Mouse (Mus musculus) hematopoietic stem cell, adult 5-6 weeks (primary cell): ENCODE results near the gene Abhd17b. TPM values are rescaled to one million over a fixed set of nuclear protein-coding genes. Genes with fewer than 3 reads are reported as not detected.
"Not testable (repeated sequence)": the region's sequence is repeated elsewhere in the genome, so short reads cannot be mapped to it uniquely, and the experiment has no call there.

ENCODE experiments used
- ATAC-seq, 2 experiments: fragments of 125-278 bp in 1 of 2; replicated peaks in 1 of 2; 2 replicates each; pipeline ENCODE4 v1.8.0; 2016 to 2017; ENCODE audit warnings: inconsistent platforms in 2 of 2, mild to moderate bottlenecking in 2 of 2, moderate number of reproducible peaks in 2 of 2, low read depth in 1 of 2, moderate TSS enrichment in 1 of 2; ENCODE audit not compliant: low FRiP score in 2 of 2, poor library complexity in 2 of 2, severe bottlenecking in 2 of 2, insufficient read depth in 1 of 2, low TSS enrichment in 1 of 2
- total RNA-seq: library from RNA; stranded (forward); fragments of 172-1452, 232-1000 nt; gene quantifications from 2 replicates; pipeline ENCODE4 v1.2.3, GENCODE M21; 2017

Abhd17b gene
- total RNA-seq: 68.4 and 74.2 TPM in 2 replicates

DNA sequence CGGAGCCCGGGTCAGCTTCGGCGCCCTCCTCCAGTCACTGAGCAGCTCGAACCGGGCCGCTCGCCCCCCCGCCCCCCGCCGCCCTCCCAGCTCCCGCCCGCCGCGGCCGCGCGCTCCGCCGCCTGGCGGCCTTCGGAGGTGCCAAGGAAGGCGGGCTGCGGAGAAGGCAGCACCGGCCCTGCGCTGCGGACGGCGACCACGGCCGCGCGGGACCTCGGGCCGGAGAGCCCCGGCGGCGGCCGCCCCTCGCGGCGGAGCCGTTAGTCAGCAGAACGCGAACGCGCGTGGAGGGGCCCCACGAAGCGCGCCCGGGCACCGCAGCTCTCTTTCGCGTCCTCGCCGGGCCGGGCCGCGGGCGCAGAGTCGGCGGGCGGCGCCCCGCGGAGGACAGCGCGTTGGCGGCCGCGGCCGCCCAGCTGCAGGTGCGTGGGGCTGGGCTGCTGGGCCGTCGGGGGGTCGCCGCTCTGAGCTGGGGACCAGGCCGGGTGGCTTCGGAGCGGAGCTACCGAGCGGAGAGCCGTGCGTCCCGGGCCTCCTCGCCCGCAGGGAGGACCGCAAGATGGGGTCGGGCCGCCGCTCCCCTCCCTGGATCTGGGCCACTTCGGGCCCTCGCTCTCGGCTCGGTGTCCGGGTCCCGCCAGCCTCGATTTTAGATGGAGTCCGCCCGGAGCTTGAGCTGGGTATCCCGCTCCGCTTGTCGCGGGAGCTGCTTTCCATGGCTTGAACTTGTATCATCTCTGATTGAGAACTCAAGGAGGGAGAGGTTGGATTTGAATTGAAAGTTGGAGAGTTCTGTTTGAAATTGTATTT, at the start of gene Abhd17b:
Abhd17b (plus strand) TSS at position 14 of the 810 bp plus-strand sequence.
- ATAC-seq: no peak

DNA sequence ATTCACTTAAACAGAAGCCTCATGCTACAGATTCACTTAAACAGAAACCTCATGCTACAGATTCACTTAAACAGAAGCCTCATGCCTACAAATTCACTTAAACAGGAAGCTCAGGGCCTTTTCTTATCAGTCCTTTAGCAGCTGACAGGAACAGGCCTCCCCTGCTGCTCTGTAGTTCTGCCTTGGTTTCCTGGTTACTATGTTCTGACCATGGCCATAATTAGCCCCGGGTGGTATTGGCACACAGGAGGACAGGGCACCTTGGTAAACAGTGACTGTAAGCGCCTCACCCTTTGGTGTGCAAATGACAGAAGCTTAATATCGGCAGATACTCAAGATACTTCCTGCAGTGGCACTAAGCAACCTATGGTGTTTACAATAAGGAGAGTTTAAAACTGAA, 49.1 kb upstream of the Abhd17b start:
- ATAC-seq: peak; percentile 71 to 79

DNA sequence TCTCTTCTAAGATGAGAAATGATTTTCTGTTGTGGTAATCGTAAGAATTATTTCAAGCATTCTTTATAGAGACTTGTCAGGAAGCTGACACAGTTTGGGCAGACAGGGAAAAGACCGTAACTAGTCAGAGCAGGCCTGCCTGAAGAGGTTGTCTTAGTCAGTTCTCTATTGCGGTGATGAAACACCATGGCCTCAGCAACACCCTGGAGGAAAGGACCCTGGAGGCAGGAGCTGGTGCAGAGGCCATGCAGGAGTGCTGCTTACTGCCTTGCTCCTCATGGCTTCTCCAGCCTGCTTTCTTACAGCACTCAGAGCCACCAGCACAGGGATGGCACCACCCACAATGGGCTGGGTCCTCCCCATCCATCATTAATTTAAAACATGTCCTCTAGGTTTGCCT, 47.7 kb upstream of the Abhd17b start:
- 0 out of 4 replicates have a peak, but pooled peaks of 1 of the 2 experiments have one; percentile 20 for ATAC-seq

DNA sequence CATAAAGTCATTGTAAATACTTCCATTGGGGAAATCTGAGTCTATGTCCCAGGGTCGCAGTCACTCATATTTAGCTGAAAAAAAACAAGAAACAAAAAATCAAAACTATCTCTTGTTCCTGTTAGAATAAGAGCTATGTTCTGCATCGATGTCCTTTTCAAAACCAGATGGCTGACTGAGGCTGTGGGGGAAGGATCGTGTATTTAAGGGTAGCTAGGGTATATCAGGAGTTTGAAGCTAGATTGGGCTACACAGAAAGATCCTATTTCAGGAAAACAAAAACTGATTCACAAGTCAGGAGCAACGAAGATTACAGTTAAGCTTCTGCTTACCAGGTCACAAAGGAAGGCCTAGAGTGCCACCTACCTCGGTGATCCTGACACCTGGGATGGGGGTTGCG, 42.7 kb upstream of the Abhd17b start:
- ATAC-seq: no peak

DNA sequence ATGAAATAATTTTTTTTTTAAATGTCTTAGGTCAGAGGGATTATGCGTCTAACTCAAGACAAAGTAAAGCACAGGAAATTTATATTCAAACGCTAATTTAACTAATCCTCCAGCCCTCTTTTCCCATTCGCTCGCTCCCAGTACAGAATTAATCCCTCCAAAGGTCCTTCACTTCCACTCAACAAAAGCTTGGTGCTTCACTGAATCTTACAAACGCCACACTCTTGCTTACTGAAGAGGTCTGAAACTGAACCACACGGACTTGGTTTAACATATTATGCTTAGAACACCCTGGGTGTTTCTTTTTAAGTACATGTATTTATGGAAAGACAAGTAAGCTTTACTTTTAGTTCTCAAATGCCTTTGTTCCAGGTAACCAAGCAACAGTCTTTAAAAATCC, 41.7 kb upstream of the Abhd17b start:
- ATAC-seq: no peak

DNA sequence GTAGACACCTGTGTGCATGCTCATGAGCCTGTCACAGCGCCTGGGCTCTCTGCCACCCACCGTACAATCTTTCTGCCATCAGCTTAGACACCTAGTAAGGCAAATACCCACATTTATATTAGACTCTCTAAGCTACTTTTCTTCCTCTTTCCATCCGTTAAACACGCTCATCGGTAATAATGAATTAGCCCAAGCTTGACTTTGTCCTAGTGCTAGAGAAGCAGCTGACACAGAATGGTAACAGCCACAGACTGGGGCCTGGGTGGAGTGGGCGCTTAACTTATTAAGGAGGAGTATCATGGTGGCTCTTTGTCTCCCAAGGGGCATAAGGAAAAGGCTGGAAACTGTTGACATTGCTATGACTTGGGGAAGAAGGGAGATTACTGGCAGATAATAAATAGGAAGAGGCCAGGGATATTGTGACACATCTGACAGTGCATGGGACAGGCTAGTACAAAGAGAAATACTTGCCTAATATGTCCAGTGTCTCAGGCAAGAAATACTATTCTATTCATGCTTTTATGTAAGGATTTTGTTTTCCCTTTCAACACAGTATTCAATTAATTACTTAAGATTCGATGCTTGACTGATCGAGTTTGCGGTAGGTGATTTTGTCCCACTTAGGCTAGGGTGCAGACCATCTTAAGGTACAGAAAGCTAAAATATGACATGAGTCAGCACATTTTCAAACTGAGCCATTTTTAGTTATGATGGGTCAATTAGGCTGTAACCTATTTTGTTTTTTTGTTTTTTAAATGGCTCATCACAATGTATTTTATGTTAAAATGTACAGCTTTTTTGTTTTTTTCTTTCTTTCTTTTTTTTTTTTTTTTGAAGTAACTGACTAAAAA, 41.0 kb upstream of the Abhd17b start:
- ATAC-seq: peak in 1 of 2 experiments; percentile 37; a peak in 1 of 4 replicates

DNA sequence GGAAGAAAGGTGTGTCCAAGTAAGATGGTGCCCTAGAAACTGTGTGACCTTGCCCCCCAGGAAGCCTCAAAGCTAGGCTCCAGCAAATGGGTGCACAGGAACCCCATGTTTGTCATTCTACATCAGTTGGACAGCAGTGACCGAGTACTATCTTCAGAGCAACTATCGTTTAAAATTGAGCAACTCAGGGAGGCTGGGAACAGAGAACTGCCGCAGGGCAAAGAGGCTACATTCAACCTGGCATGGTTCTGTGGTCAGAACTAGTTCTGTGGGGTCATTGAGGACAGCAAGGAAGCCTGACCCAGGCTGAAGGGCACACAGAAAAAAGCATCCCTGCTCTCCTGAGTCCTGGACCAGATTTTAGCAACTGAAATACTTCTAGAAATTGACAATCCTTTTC, 37.2 kb upstream of the Abhd17b start:
- no peak for ATAC-seq

DNA sequence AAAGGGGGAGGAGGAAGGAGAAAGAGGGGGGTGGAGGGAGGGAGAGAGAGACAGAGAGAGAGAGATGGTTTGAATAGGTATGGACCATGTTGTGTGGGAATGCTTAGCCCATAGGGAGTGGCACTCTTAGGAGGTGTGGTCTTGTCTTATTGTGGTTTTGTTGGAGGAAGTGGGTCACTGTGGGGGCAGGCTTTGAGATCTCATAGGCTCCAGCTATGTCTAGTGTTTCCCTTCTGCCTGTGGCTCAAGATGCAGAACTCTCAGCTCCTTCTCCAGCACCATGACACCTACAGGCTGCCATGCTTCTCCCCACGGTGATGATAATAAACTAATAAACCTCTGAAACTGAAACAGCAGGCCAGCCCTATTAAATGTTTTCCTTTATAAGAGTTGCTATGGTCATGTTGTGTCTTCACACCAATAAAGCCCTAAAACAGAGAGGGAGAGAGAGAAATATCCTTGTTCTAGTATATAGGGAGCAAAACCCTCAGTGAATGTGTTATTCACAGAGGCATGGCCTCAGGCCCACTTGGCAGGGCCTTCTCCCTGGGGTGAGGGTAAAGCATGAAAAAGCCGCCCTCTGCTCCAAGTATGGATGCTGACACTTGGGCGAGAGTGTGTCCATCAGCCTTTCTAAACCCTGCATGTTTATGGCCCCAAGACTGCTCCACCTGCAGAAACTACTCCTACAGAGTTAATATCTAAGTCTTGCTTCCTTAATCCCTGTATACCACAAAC, 29.4 kb upstream of the Abhd17b start:
- ATAC-seq: peak; percentile 64 to 73

DNA sequence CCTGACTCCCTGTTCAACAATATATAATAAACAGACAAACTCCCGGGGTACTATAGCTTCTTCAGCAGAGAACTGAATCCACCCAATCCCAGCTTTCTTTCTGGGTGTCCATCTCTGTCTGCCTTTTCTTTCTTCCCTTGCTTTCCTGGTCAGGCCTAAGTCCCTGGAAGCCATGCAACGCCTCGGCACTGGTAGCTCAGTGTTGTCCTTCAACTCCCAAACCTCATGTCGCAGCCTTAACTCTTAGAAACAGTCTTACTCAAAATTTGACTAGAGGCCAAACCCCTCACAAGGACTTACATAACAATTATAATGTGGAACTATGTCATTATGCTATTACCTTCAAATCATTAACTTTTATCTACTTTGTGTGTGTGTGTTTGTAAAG, 28.8 kb upstream of the Abhd17b start:
- no peak for ATAC-seq

DNA sequence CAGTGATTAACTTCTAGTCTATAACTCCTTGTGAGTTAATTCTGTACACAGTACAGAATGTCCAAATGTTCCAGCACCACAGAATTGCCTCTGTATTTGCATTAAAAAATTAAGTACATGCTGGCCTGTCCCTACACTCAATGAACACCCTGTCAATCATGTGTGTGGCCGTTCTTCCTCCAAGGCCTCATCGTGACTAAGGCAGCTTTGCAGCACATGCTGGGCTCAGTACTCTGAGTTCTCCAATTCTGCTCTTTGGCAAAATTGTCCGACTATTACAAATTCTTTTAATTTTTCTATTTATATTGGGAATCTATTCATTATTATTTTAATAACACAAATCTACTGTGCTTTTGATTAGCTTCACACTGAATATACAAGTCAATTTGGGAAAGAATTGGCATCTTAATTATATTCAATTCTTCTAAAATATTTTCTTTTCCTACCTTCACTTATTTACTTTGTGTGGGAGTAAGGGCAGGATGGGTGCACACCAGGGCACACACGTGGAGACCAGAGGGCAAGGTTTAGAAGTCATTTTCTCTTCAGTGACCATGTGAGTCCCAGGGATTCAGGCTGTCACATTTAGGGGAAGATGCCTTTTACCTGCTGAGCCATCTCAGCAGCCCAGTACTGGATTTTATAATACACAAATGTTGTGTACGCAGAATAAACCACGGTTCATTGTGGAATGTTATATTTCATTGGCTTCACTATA, 26.6 kb upstream of the Abhd17b start:
- ATAC-seq: no peak

DNA sequence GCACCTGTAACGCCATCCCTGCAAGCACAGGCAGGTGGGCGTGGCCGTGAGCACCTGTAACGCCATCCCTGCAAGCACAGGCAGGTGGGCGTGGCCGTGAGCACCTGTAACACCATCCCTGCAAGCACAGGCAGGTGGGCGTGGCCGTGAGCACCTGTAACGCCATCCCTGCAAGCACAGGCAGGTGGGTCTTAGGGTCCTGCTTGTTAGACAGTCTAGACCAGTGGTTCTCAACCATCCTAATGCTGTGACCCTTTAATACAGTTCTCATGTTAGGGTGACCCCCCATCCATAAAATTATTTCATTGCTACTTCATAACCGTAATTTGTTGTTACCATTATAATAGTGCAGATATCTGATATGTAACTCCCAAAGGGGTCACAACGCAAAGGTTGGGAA, 24.5 kb upstream of the Abhd17b start:
- ATAC-seq: not testable (repeated sequence)

DNA sequence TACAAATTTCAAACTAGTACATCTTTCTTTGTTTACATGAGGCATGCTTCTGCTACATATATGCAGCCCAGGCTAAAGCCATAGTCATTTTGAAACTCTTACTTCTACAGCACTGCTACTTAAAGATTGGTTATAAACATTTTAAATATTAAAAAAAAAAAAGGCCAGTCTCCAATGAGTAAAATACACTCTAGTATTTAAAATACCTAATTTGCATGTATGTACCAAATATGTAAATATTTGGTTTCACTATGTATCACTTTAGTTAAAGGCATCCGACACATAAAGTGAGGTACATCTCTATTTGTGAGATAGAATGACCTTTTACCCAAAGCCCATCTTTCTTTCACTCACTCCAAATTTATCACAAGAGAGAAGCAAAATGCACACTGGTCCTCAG, 24.0 kb upstream of the Abhd17b start:
- no peak for ATAC-seq

DNA sequence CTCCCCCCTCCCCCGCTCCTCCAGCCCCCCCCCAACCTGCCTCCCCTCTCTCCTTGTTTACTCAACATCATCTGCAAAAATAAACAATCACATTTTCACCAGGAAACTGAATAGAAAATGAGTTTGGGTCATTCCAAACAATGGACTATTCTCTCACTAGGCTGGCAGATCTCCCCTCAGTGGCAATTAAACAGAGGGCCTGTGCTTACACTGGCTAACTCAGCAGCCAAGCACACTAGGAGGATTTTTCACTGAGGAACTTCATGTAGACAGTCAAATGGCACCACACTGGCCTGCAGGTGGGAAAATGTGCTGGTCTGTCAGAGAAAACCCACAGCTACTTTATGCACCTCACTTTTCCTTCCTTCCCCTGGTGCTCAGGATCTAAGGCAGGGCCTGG, 23.5 kb upstream of the Abhd17b start:
- ATAC-seq: 0 out of 4 replicates have a peak, but pooled peaks of 1 of the 2 experiments have one; percentile 10

DNA sequence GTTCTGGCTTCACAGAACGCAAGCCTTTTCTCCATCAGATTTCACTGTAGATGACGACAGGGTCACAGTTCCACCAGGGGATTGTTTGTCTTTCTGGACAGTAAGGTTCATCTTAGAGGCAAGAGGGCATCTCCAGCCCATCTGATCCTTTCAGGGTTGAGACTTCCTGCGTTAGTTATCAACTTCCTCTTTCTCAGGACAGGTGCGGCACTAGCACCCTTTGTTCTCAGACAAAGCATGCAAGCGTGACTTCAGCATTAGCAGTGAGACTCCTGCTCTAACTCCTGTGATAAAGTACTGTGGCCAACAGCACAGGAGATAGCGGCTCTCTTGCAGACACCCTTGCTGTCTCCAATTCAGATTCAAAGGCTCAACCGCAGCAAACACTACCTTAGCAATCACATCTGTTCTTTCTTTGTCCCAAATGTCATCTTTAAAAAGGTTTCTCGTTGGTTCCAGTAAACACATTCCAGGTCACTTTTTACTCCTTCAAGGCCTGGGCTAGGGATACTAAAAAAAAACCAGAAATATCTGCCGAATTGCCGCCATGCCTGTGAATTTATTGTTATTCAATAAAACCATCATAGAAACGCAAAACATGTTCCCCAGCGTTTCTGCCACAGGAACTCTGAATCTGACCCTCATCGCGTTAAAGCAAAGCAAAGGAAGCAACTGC, 22.2 kb upstream of the Abhd17b start:
- peak; percentile 91 to 93 for ATAC-seq

DNA sequence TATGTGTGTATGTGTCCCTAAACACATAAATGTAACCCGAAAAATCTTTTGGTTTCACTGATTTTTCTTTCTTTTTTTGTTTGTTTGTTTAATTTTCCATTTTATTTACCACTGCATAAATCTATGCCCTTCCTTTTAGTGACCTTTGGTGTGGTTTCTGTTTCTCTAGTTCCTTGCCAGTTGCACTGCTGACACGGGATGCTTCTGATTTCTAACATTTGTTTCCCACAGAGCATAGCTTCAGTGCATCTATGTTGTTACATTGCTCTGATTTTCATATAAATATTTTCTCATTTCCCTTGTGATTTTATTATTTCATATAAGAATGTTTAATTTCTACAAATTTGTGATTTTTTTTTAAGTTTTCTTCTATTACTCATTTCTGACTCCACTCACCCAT, 17.6 kb upstream of the Abhd17b start:
- ATAC-seq: no peak

DNA sequence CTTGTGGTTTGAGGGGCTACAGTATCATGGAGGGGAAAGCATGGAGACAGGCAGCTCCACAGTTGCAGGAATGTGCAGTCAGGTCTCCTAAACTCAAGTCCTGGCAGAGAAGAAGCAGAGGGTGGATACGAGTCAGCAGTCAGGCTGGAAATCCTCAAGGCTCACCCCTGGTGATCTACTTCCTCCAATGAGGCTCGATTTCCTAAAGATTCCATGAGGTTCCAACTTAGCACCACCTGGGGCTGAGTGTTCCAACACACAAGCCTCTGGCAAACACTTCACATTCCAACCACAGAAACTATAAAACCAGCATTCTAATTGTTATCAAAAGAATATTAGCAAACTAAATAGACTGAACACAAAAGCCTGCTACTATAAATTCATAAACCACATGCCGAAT, 16.1 kb upstream of the Abhd17b start:
- peak in 1 of 2 experiments; percentile 32; a peak in 1 of 4 replicates for ATAC-seq

DNA sequence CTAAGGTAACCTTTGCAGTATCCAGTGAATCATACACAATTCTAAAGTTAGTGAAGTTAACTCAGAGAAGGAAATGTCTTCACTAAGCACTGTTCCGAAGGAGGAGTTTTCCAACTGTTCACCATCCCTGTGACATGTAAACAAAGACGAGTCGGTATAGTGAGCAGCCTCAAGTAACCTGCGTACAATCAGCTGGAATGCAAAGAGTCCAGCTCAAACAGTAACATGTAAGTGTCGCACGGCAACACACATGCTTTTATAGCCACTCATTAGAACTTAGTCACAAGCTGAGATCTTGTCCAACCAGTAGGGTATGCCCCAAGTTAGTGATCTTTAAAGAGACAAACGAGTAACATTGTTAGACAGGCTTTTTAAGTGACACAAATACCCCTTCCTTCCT, 15.3 kb upstream of the Abhd17b start:
- ATAC-seq: no peak
